Mouse (Mus musculus): ENCODE results near the gene Rab4b.
A peak's percentile ranks its signal among the peaks of the same experiment; 100 is the strongest.

DNA sequence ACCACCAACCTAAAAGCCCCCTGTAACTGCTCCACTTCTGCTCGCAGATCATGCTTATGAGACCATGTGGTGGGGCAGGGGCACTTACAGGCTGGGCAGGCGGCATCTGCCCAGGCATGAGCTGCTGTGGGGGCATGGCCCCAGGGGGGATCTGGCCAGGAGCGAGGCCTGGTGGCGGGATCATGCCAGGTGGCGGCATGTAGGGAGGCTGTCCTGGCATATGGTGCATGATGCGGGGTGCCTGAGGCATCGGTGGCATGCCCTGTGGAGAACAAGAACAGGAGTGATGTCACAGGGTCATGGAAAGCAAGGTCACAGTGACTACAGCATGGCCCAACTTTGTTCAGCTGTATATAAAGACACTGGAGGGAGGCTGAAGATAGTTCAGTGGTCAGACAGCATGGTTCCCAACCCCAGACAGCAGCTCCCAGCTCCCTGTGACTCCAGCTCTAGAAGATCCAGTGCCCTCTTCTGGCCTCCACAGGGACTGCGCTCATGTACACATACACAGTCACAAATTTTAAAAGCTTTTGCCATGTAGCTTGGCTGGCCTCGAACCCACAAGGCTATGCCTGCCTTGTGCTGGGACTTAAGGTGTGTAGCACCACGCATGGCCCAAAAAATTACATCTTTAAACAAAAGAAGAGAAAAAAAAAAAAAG lies 10.7 kb upstream of the Rab4b start:
- TF ChIP-seq EP300 (IDR thresholded peaks at IDR 0.05; ENCODE audit: low read depth) (no peak), CTCF (IDR thresholded peaks at IDR 0.05; ENCODE audit: low read depth) (peak; percentile 45)

Measured in liver, postnatal 0 days (tissue).